Mouse (Mus musculus) neutrophil, adult 5-6 weeks (primary cell): Measurements from ENCODE around the gene Defb47. TPM values are rescaled to one million over a fixed set of nuclear protein-coding genes. Genes with fewer than 3 reads are reported as not detected.

ENCODE experiments used
- total RNA-seq: library from RNA; stranded (forward); fragments of 200-1000 nt; gene quantifications from 2 replicates; pipeline ENCODE4 v1.2.3, GENCODE M21; 2017

Defb47 gene
- total RNA-seq, 1 experiment from 2014 or later = not detected

Other genes starting within 250 kb of the Defb47 start
- gene Ints6, start 236.9 kb upstream of the Defb47 start, total RNA-seq = 110 and 153 TPM in 2 replicates
- gene Wdfy2, start 160.4 kb upstream of the Defb47 start, total RNA-seq = 46.4 and 48.5 TPM in 2 replicates
- gene Defb48, start 13.6 kb upstream of the Defb47 start, total RNA-seq = not detected in 2 replicates
- gene Defb43, start 13.7 kb downstream of the Defb47 start, total RNA-seq = not detected in 2 replicates
- not detected in 2 replicates for gene Defb42, start 48.9 kb downstream of the Defb47 start, total RNA-seq
- not detected in 2 replicates for gene Defb30, start 51.9 kb downstream of the Defb47 start, total RNA-seq